In genomic region chr4:140004170-140004569, GRCm38 (mm10) we compare ENCODE assay signal across 8 mouse cellular contexts. TPM values are rescaled to one million over a fixed set of nuclear protein-coding genes. Genes with fewer than 3 reads are reported as not detected.
DNase-seq lines count a peak whose midpoint lies in the region; ATAC-seq and TF ChIP-seq lines count a peak whose summit lies in the region.

No protein-coding gene starts in this region.

- H3K9ac ChIP-seq in embryonic facial prominence, embryonic 11.5 days (replicated peaks; ENCODE audit: low read length), result no peak overlapping the region
- no peak overlapping the region for H3K9ac ChIP-seq in intestine, embryonic 14.5 days (ENCODE audit: low read length)
- H3K9ac ChIP-seq in midbrain, postnatal 0 days (replicated peaks; ENCODE audit: low read length, poor library complexity, severe bottlenecking), result no peak overlapping the region

- no peaks in the 10 kb centered on the region for H3K9me3 ChIP-seq in embryonic facial prominence, embryonic 11.5 days (replicated peaks; ENCODE audit: control insufficient read depth, low read length)
- no peaks in the 10 kb centered on the region for H3K9me3 ChIP-seq in intestine, embryonic 14.5 days (ENCODE audit: control insufficient read depth, low read length)
- no peaks in the 10 kb centered on the region for H3K9me3 ChIP-seq in limb, embryonic 10.5 days (replicated peaks)
- H3K9me3 ChIP-seq in midbrain, postnatal 0 days (ENCODE audit: low read length), result no peaks in the 10 kb centered on the region

- DNase-seq in spleen, postnatal 36 days (ENCODE audit: low spot score in 2 of 2), result peak; percentile 43 to 48
- no peak for DNase-seq in spleen, postnatal 4 days (ENCODE audit: low spot score in 2 of 2)
- peak; percentile 60 for DNase-seq in embryonic facial prominence, embryonic 11.5 days (ENCODE audit: low spot score)
- DNase-seq in intestine, embryonic 14.5 days (ENCODE audit: low spot score), result peak; percentile 63
- peak; percentile 40 for DNase-seq in limb, embryonic 10.5 days (ENCODE audit: low spot score)
- peak; percentile 59 for DNase-seq in midbrain, postnatal 0 days (ENCODE audit: low spot score)
- no peak for DNase-seq in MN1 (ENCODE audit: low spot score)
- DNase-seq in gastrocnemius, adult 2 months, result no peak

- TF ChIP-seq CTCF in midbrain, postnatal 0 days (IDR thresholded peaks at IDR 0.05), result no peak
- TF ChIP-seq CTCF in gastrocnemius, adult 2 months (IDR thresholded peaks at IDR 0.05), result no peak

- peak overlapping the region; percentile 32 for H3K4me2 ChIP-seq in embryonic facial prominence, embryonic 11.5 days (ENCODE audit: low read depth, low read length)
- peak overlapping the region; percentile 41 for H3K4me2 ChIP-seq in intestine, embryonic 14.5 days (ENCODE audit: low read length)
- H3K4me2 ChIP-seq in midbrain, postnatal 0 days (ENCODE audit: low read depth, low read length, poor library complexity, severe bottlenecking), result peak overlapping the region; percentile 29; the same call in 1 of the 2 replicates

- no peak overlapping the region for H3K27ac ChIP-seq in embryonic facial prominence, embryonic 11.5 days (replicated peaks; ENCODE audit: low read depth, low read length)
- no peak overlapping the region for H3K27ac ChIP-seq in intestine, embryonic 14.5 days (ENCODE audit: low read depth)
- no peak overlapping the region for H3K27ac ChIP-seq in limb, embryonic 10.5 days
- H3K27ac ChIP-seq in midbrain, postnatal 0 days (ENCODE audit: low read depth, low read length), result no peak overlapping the region
- H3K27ac ChIP-seq in gastrocnemius, adult 2 months, result no peak overlapping the region

- no peaks in the 10 kb centered on the region for H3K4me1 ChIP-seq in embryonic facial prominence, embryonic 11.5 days (ENCODE audit: control insufficient read depth, insufficient read depth, low read length)
- no peaks in the 10 kb centered on the region; the same call in 1 of the 2 replicates for H3K4me1 ChIP-seq in intestine, embryonic 14.5 days (replicated peaks; ENCODE audit: control insufficient read depth, insufficient read depth, low read length)
- peaks cover 26% of the 10 kb centered on the region for H3K4me1 ChIP-seq in limb, embryonic 10.5 days
- no peaks in the 10 kb centered on the region for H3K4me1 ChIP-seq in midbrain, postnatal 0 days (ENCODE audit: insufficient read depth, low read length)

- intact Hi-C loops in gastrocnemius, adult 2 months (cut with DNase I), result no loop called here

- 0 out of 2 replicates have a peak overlapping the region, but pooled peaks have one; percentile 12 for H3K4me3 ChIP-seq in embryonic facial prominence, embryonic 11.5 days (ENCODE audit: low read depth, low read length)
- peak overlapping the region; percentile 3 for H3K4me3 ChIP-seq in intestine, embryonic 14.5 days (ENCODE audit: low read depth, low read length)
- H3K4me3 ChIP-seq in limb, embryonic 10.5 days, result peak overlapping the region; percentile 42
- H3K4me3 ChIP-seq in midbrain, postnatal 0 days (ENCODE audit: low read depth, low read length), result peak overlapping the region; percentile 5; the same call in 1 of the 2 replicates
- no peak overlapping the region for H3K4me3 ChIP-seq in gastrocnemius, adult 2 months

- H3K27me3 ChIP-seq in embryonic facial prominence, embryonic 11.5 days (ENCODE audit: control insufficient read depth, insufficient read depth, low read length), result peaks cover 2% of the 10 kb centered on the region; the same call in 1 of the 2 replicates
- peaks cover 30% of the 10 kb centered on the region for H3K27me3 ChIP-seq in intestine, embryonic 14.5 days (replicated peaks; ENCODE audit: control insufficient read depth, insufficient read depth, low read length)
- peaks cover 63% of the 10 kb centered on the region for H3K27me3 ChIP-seq in limb, embryonic 10.5 days (ENCODE audit: low read depth, poor library complexity, severe bottlenecking)
- no peaks in the 10 kb centered on the region for H3K27me3 ChIP-seq in midbrain, postnatal 0 days (ENCODE audit: insufficient read depth, low read length)

- H3K36me3 ChIP-seq in embryonic facial prominence, embryonic 11.5 days (replicated peaks; ENCODE audit: control insufficient read depth, insufficient read depth, low read depth, low read length), result no peaks in the 10 kb centered on the region
- no peaks in the 10 kb centered on the region for H3K36me3 ChIP-seq in intestine, embryonic 14.5 days (ENCODE audit: control insufficient read depth, insufficient read depth, low read length)
- H3K36me3 ChIP-seq in limb, embryonic 10.5 days, result no peaks in the 10 kb centered on the region
- H3K36me3 ChIP-seq in midbrain, postnatal 0 days (ENCODE audit: insufficient read depth, low read length), result no peaks in the 10 kb centered on the region

- WGBS in embryonic facial prominence, embryonic 11.5 days, result 13% methylated on average over 12 of the region's 12 CpGs
- WGBS in intestine, embryonic 14.5 days, result 13% methylated on average over 12 of the region's 12 CpGs
- 12% methylated on average over 12 of the region's 12 CpGs for WGBS in limb, embryonic 10.5 days
- 23% methylated on average over 12 of the region's 12 CpGs for WGBS in midbrain, postnatal 0 days

- ATAC-seq in embryonic facial prominence, embryonic 11.5 days (replicated peaks; ENCODE audit: insufficient number of reproducible peaks, low FRiP score, low TSS enrichment, low read depth), result no peak; the same call in 1 of the 2 replicates
- peak; percentile 78 for ATAC-seq in intestine, embryonic 14.5 days (replicated peaks; ENCODE audit: low FRiP score, low TSS enrichment, low read depth)
- ATAC-seq in midbrain, postnatal 0 days (ENCODE audit: low FRiP score), result peak; percentile 48

RNA-seq across cellular contexts. Expression of gene Klhdc7a, which starts 36.3 kb away (rescaled TPM):
- polyA plus RNA-seq in embryonic facial prominence, embryonic 11.5 days (2014; fragmentation: Nextera tagmentation; extraction: Ambion mirVana), result 0.08 and 0.10 TPM in 2 replicates
- polyA plus RNA-seq in intestine, embryonic 14.5 days (2014; fragmentation: Nextera tagmentation; extraction: Ambion mirVana), result 0.09 and 0.15 TPM in 2 replicates
- polyA plus RNA-seq in limb, embryonic 10.5 days (2016; fragmentation: Nextera tagmentation; extraction: Ambion mirVana), result 0.11 and 0.19 TPM in 2 replicates
- total RNA-seq in midbrain, postnatal 0 days (2014; rRNA removed), result 1.1 and 1.4 TPM in 2 replicates
- 0.25 and 0.36 TPM in 2 replicates for polyA plus RNA-seq in midbrain, postnatal 0 days (2015; fragmentation: Nextera tagmentation; extraction: Ambion mirVana)
- under 1 TPM in 1 of 2 experiments, not detected in 1; 0.22 TPM for total RNA-seq in gastrocnemius, adult 2 months (2021)

Comparison
In these comparisons a context has a peak if more than half of its experiments do, and no peak if none do; other contexts are left out.
1. DNase-seq: peak in spleen, postnatal 36 days (2 of 2), embryonic facial prominence, embryonic 11.5 days (single experiment), intestine, embryonic 14.5 days (single experiment), limb, embryonic 10.5 days (single experiment) and midbrain, postnatal 0 days (single experiment); none in spleen, postnatal 4 days (0 of 2), MN1 (single experiment) and gastrocnemius, adult 2 months (single experiment).
2. Peak in every context shown above with its lines, with median percentiles within 50 percentile points of each other: H3K4me2 ChIP-seq.